Mouse (Mus musculus) embryo, embryonic 11.5 days (tissue): ENCODE measurements at regions not wholly inside any gene's neighbourhood (a gene's known extent, or its start where the extent isn't known, plus 50 kb on each side); places are given as distances from the start of the nearest gene placed in this dataset.

Experiments used
- DNase-seq: peaks from one replicate; pipeline ENCODE4 v3.0.0-alpha.2; 2012; ENCODE audit warnings: low read depth, low spot score

DNA sequence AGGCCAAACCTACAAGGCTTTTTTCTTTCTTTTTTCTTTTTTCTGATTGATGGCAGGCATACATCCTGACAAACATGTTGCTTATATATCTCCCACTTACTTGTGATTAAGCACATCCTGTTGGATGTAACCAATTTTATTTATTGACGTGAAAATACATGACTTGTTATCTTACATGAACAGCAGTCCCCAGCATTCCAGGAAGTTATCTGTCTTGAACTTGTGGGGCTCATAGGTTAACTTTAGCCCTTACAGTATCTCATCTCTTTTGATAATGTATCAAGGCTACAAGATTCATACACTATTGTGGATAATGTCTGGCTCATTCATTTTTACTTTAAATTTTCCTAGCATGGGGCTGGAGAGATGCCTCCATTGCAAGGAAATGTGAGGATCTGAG lies 852.0 kb upstream of the Agtr1b start:
- DNase-seq: no peak

DNA sequence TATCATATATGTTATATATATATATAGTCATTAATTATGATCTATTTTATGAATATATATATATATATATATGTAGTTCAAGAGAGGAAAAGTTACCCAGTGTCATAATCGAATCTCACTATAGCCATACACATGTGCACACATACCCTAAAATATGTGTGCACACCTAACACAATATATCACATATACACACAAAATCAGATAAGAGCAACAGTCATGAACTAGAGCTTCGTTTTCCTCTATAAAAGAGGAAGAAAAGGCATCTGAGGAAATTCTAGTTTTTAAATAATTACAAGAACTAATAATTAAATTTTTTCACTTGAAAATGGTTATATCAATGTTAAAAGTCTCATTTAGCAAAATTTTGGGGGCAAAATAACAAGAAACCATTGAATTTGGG lies 835.3 kb upstream of the Tbl1xr1 start:
- DNase-seq: no peak

DNA sequence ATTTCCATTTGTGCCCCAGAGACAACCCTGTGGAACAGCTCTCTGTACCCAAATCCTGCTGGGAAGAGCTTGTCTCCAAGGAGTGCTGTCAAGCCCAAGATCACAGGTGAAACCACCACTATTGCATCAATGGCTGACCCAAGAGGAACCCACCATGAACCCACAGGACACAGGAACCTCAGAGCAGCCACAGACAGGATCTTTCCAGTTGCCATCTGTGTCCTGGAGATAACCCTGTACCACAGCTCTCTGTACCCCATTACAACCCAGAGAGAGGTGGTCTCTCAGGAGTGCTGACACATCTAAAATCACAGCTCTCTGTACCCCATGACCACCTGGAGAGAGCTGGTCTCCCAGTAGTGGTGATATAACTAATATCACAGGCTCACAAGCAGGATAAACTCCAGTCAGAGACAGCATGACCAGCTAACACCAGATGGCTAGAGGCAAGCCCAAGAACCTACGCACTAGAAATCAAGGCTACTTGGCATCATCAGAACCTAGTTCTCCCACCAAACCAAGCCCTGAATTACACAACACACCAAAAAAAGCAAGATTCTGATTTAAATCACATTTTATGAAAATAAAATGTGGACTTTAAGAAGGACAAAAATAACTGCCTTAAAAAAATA lies 820.2 kb upstream of the Tbl1xr1 start:
- no peak for DNase-seq

DNA sequence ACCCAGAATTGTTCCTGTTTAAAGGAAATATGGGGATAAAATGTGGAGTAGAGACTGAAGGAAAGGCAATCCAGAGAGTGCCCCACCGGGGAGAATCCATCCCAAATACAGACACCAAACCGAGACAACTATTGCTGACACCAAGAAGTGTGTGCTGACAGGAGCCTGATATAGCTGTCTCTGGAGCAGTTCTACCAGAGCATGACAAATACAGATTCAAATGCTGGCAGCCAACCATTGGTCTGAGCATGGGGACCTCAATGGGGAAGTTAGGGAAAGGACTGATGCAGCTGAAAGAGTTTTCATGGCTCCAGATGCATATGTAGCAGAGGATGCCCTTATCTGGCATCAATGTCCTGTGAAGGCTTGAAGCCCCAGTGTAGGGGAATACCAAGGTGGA lies 813.1 kb upstream of the Tbl1xr1 start:
- DNase-seq: no peak

DNA sequence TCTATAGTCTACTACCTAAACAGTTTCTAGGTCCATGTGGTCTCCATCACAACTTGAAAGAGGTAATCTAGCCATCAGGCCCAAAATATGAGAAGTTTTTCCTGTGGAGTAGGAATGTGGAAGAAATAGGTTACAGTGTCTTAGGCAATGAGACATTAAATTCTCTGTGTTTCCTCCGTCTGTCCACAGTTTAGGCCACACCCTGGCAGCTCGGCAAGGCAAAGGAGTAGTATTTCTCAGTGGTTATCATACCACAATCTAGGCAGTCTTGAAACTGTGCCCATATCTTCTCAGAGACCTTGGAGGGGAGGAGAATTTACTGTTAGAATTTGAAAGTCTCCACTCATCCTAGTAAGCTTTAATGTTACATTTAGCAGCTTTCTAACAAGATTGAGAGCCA lies 811.0 kb upstream of the Tbl1xr1 start:
- DNase-seq: no peak

DNA sequence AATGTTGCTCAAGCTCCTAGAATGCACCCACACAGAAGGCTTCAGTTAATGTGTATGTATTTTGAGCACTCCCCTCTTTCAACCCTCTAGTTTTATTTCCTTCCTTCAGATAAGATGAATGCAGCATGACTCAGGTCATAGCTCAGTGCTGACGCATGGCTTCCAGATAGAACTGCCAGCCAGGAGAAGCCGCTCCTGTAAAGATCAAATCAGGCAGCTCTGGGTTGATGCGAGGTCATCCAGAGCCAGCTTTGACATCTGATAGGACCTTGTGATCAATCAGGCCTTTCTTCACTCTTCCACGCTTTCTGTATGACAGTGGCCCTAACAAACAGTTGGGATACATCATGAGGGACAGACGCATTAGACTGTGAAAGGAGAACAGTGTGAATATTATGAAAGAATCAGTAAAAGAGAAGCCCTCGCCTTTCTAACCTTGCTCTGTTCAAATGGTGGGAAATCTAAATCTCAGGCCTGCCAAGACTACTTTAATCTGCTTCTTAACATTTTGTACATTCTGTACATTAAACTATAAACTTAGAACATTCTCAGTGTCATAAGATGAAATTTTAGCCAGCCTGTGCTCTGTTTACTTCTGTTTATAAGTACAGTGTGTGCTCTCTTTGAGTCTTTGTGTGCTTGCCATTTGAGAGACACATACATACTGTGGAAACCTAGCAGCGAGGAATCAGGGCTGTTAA lies 807.9 kb upstream of the Tbl1xr1 start:
- no peak for DNase-seq

DNA sequence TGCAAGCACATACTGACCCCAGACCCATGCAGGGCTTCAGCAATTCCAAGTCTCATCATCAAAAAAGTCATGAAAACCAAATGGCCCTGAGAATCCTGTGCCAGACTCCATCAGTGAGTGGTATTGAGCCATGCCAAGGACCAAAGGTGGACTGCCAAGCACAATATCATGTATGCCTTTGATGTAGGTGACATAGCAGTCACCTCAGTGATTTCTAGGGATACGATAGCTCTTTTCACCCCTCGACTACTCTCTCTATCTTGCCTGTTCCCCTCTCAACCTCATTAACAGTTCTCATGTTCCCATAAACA lies 807.4 kb upstream of the Tbl1xr1 start:
- DNase-seq: no peak

DNA sequence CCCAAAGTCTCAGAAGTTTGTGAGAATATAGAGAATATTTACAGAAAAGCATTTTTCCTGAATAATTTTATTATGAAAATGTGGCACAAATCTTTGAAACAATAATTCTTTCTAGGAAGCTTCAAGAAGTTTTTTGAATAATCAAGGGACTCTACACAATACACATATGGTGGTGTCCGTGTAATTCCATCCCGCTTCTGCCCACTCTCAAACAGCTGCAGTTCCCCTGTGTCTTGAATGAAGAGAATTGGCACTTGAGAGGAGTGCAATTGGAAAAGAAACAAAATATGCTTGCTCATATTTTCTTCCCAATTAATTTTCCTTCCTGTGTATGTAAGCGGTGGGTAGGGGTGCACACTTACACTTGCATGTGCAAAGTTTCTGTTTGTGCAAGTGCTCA lies 805.7 kb upstream of the Tbl1xr1 start:
- DNase-seq: no peak

DNA sequence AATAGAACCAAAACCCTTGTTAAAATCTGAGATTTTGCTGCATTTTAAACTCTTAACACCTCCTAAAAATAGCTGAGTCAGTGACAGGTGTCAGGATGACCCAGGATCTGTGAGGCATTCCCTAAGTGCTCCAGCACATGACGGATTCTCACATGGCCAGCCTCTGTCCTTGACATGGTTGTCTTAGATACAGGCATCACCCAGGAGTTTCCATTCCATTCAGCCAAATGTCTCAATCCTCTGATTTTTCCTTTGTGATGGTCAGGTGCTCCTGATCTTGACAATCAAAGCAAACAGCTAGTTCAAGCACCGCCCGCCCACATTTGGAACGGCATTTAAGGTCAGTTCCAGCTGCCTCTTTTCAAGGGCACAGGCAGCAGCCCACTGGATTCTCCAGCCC lies 804.2 kb upstream of the Tbl1xr1 start:
- no peak for DNase-seq

DNA sequence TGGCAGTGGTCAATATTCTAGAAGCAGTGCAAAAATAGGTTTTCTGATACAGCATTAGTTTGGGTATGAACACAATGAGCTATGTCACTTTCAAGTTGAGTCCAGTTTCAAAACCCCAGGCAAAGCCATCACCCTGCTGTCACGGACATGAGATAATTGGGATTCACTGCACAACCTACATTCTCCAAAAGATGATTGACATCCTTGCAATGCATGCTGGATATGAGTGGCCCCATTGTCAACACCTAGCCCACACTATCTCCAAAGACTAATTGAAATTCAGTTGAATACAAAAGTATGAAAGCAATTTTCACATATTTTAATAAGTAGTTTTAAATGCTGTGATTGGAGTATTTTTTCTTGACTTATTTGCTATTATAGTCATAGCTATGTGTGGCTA lies 783.7 kb upstream of the Tbl1xr1 start:
- no peak for DNase-seq

DNA sequence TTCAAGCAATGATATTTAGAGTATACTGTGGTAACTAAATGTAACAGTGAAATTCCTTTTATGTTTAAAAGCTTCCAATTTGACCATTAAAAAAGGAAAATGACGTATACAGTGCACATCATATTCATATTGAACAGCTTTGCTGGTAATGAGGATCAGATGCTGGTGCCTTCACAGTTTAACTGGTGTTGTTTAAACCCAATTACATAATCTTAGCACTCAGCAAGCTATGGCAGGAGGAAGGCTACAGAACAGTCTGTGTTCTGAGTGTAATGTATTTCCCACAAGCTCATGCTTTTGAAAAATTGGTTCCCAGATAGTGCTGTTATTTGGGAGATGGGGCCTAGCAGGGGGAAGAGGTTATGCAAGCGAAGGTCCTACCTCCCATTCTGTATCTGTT lies 783.1 kb upstream of the Tbl1xr1 start:
- DNase-seq: no peak

DNA sequence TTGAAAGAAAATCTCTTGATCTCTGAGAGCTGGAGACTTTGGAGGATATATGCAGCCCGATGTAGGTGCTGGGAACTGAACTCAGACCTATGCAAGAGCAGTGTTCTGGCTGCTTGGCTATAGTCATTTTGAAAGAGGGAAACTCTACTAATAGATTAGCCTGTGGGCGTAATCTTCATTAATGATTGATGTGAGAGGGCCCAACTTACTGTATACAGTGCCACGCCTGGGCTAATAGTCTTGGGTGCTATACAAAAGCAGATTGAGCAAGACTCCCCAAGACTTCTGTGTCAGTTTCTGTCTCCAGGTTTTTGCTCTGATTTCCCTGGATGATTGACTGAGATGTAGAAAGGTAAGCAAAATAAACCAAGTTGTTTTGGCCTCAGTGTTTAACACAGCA lies 781.7 kb upstream of the Tbl1xr1 start:
- DNase-seq: no peak

DNA sequence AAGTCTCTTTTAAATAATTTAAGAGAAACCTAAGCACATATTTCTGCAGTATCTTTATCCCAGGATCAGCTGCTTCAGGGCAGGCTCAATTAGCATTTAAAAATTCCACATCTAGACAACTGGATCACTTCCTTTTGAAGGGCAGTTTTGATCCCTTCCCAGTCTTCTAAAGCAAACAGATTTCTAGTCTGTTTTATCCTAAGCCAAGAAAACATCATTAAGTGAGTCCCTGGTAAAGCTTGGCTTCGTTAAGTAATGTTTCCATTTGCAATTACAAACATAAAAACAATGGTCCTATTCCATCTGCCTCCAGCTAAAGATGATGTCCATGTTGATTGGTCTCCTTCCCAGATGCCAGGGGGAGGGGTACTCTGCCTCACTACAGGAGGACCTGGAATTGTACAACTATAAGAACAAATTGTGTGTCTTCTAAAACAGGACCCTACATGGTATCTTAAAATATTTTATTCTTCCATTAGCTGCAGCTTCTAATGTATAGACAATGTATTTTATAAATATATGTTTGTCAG lies 779.8 kb upstream of the Tbl1xr1 start:
- no peak for DNase-seq

DNA sequence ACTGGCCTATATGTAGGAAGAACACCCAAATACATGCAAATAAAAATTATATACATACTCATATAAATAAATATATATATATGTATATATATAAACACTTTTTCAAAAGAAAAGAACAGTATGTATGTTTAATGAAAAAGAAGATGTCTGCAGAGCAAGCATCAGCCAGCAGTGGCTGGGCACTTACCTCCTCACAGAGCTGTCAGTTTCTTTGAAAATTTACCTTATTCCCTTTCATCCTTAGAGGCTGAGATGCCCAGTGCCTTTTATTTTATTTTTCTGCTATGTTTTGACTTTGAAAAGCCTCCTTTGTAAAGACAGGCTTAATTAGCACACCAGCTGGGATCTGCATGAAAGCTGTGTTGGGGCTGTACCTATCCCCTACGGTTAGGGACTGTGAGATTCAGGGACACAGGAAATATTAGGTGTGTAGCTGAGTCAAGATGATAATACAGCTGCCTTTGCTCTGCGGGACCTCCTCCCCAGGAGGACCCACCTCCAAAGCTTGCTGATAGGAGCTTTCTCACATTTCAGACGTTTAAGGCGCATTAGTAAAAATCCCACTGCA lies 751.0 kb upstream of the Tbl1xr1 start:
- no peak for DNase-seq

DNA sequence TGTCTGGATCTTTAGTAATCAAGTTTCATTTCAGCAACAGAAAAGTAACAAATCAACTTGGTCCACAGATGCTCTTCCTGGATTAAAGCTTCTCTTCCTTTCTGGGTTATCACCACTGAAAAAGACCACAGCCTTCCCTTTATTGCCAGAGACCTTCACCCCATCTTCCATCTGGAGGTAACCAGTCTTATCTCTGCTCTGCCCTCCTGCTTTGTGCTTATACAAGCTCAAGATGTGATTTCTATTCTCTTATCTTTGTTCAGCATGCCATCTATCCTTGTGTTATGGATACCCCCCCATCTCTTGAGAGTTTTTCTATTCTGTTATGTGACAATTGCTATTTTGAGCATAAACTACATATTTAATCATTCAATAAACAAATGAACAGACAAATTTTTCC lies 734.5 kb upstream of the Tbl1xr1 start:
- no peak for DNase-seq

DNA sequence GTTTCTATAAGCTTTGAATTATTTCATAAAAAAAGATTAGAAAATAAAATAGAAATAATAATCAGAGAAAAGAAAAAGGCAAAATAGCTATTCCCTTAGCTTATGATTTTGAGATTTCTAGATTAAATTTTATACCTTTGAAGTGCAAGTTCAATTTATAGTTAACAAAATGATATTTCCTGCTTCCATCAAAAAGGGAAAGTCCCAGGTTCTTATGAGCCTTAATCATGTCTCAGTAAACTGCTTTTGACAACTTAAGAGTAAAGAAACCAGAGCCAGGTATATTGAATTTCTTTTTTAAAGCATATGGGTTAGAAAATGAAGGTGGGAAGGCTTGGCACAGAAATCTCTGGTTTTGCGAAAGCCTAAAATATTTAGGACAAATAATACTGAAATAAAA lies 733.4 kb upstream of the Tbl1xr1 start:
- no peak for DNase-seq

DNA sequence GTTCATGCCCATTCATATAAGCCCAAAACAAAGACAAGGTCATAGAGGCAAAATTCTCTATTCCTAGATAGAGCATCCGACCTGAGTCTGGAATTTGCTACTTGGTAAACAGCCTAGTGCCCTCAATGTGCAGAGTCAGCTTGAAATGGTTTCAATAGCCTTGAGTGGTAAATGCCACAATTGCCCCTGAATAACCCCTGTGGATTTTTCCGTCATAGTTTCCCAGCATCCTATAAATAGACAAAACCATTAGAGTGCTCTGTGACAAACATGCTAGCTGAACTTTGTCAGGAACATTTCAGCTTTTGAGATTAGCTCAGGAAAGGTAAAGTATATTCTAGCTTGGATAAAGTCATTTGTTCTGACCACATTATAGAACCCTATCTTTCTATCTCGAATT lies 727.0 kb upstream of the Tbl1xr1 start:
- DNase-seq: no peak

DNA sequence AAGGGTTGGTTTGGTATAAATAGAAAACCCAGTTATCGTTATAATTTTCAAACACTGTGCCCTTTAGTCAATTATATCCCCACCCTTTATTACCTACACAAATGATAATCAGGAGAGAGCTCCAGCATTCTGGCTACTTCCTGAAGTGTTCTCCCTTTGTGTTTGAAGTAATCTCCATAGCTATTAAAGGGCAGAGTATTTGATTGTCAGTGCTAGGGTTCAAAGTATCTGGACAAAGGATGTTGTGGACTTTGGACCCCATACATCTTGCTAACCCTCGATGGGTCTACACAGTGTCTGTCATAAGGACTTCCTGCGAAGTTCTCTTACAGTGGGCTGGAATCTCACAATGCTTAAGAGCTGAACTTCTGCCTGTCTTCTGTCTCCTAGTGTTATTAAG lies 720.3 kb upstream of the Tbl1xr1 start:
- DNase-seq: no peak

DNA sequence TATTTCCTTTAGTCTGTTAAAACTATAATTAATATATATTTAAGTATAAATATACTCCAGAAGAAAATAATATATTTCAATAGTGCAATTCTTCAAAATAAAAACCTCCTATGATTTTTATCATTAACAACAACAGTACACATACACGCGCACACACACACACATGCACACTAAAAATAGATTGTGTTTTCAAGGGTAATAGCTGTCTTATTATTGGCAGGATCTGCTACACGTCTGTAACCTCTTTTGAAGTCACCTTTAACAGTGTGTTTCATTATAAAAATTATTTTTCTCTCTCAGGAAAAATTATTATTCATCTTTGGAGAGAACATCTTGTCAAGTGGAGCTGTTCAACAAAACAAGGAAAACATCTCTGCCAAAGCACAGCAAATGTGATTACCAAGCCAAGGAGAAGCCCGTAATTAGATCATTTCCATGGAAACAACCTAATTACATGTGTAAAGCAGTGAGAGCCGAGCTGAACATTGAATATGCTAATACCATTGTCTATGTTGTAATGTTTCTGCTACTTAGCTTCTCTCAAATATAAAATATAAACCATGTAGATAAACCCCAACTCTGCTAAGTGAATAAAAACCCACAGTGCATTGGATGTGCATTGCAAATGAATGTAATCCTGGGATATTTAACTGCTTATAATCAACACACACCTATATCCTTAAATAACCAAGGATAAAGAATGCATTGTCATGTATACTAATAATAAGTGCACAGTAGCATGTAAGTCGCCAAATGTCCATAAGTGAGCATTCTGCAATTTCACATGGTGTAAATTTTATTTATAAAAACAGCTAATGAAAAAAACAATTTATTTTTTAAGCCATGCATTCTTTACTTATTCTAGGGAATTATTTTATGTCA lies 719.4 kb upstream of the Tbl1xr1 start:
- no peak for DNase-seq

DNA sequence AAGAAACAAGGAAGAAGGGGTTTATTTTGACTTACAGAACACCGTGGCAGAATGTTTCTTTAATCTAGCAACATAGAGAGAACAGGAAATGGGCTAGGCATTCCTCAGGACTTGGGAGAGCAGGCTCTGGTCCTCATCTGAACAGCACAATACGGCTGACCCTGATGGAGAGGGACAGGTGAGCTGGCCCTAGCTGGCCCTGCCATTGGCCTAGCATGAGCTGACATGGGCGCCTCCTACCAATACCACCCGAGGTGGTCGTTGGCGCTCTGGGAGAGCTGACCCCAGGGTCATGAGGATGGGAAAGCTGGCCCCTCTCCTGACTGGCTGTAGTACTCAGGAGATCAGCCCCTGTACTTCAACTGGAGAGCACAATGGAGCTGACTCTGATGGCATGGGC lies 718.4 kb upstream of the Tbl1xr1 start:
- DNase-seq: no peak

DNA sequence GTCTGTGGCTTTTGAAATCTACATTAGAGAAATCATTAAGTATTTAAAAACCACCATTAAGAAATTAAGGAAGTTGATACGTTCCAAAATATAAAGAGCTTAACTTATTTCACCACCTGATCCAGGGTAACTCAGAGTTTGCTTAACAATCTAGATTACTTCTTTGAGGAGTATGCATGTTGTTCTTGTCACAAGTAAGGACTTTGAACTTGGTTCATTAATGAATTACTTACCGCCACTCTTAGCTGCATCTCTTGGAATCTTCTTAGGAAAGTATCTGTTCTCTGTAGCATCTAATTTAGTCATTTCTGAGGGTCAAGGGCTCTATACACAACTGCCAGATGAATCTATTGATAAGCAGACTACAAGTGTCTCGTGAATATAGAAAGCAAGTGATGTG lies 715.4 kb upstream of the Tbl1xr1 start:
- no peak for DNase-seq

DNA sequence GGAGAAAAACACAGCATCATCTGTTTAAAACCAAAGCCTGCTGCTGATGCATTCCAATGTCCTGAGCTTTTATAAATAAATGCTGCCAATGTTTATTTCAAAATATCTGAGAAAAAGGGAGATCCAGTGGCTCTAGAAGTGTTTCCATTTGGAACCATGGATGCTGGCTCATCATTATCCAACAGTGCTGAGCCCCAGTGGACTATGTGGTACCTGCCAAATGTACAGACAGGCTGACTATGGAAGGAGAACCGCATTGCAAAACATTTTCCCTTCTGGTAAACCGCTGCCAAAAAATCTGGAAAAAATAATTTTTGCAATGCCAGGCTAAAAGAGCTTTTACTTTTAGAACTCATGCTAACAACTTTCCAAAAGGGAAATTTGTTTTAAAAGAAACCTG lies 696.6 kb upstream of the Tbl1xr1 start:
- no peak for DNase-seq
